Mouse (Mus musculus) hindbrain, embryonic 15.5 days (tissue): ENCODE measurements around the gene Hsd17b7. TPM values are rescaled to one million over a fixed set of nuclear protein-coding genes. Genes with fewer than 3 reads are reported as not detected.
A peak's percentile ranks its signal among the peaks of the same experiment; 100 is the strongest.
"Not testable (repeated sequence)": the region's sequence is repeated elsewhere in the genome, so short reads cannot be mapped to it uniquely, and the experiment has no call there.

Source experiments
- ATAC-seq: fragments of 200-750 bp; cut with Nextera tagmentation; 2 replicates; pipeline ENCODE4 v1.8.0; 2017; ENCODE audit warnings: low read depth, moderate number of reproducible peaks, moderate TSS enrichment; ENCODE audit not compliant: low FRiP score
- H3K27ac ChIP-seq: fragments of 300-500 bp; sonication (generic); replicated peaks from 2 replicates; pipeline ENCODE4 v1.5.1; 2015; ENCODE audit warnings: mild to moderate bottlenecking, inconsistent platforms
- H3K27me3 ChIP-seq: fragments of 300-500 bp; sonication (generic); 2 replicates; pipeline ENCODE4 v1.6.1; 2015; ENCODE audit warnings: control low read depth, inconsistent platforms
- H3K36me3 ChIP-seq: fragments of 300-500 bp; sonication (generic); 2 replicates; pipeline ENCODE4 v1.6.1; 2015; ENCODE audit warnings: control low read depth, inconsistent platforms
- H3K4me1 ChIP-seq: fragments of 300-500 bp; sonication (generic); replicated peaks from 2 replicates; pipeline ENCODE4 v1.6.1; 2015; ENCODE audit warnings: control low read depth, inconsistent platforms
- H3K4me2 ChIP-seq: fragments of 300-500 bp; sonication (generic); 2 replicates; pipeline ENCODE4 v1.6.1; 2015; ENCODE audit warnings: moderate library complexity, mild to moderate bottlenecking, inconsistent platforms
- H3K4me3 ChIP-seq: fragments of 300-500 bp; sonication (generic); 2 replicates; pipeline ENCODE4 v1.5.1; 2015; ENCODE audit warnings: mild to moderate bottlenecking, inconsistent platforms
- H3K9ac ChIP-seq: fragments of 300-500 bp; sonication (generic); 2 replicates; pipeline ENCODE4 v1.6.1; 2015; ENCODE audit warnings: inconsistent platforms
- H3K9me3 ChIP-seq: fragments of 300-500 bp; sonication (generic); 2 replicates; pipeline ENCODE4 v1.6.1; 2016; ENCODE audit warnings: control low read depth, inconsistent platforms
- WGBS: fragments of 180-500 bp; shearing (Covaris S2); methylation state at CpG from one replicate; pipeline ENCODE4 v1.1.7; 2015; 5-methylcytosine and 5-hydroxymethylcytosine counted together
- polyA plus RNA-seq: library from polyadenylated mRNA; unstranded; fragments of >200 nt; fragmentation: Nextera tagmentation; extraction: Ambion mirVana; gene quantifications from 2 replicates; pipeline ENCODE4 v1.2.1, GENCODE M21; 2015

Gene Hsd17b7
- 21.3 and 24.3 TPM in 2 replicates for polyA plus RNA-seq

DNA sequence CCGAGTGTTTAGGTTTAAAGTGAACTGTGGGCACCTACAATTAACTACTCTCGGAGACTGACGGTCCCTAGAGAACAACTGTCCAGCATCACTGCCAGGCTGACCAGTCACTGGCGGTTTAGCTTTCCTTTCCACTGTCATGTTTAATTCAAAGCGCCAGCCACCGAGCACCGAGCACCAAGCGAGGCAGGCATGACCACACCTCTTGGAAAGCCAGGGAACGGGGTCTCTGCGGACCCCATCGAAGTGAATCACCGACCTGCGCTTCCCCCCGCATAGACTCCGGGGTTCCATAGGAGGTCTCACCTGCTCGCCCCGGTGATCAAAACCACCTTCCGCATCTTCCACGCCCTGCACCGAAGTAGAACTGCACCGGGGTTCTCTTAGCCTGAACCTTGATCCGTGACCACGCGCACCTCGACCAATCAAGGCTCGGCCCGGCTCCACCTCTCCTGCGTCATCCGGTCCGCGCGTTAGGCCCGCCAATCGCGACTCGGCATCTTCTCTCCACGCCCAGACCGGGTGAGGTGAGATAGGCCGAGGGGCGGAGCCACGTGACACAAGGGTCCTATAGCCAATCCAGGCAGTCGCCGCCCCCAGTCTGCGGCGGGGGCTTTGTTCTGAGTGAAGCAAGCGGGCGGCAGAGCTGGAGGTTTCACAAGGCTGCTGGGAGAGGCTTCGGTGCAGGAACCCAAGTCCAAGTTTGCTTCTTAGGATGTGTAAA is at the start of gene Hsd17b7:
Gene Hsd17b7, minus strand, starts transcription at position 450 of the 724 bp plus-strand sequence.
- H3K9ac ChIP-seq, result peak within 1 kb of the TSS; percentile 58
- H3K36me3 ChIP-seq, result peaks cover 21% of the 10 kb centered on the region
- H3K4me1 ChIP-seq, result peaks cover 24% of the 10 kb centered on the region
- H3K4me2 ChIP-seq, result peak within 1 kb of the TSS; percentile 80
- peak within 1 kb of the TSS; percentile 82 for H3K27ac ChIP-seq
- no peaks in the 10 kb centered on the region for H3K9me3 ChIP-seq
- peak within 1 kb of the TSS; percentile 83 for H3K4me3 ChIP-seq
- no peaks in the 10 kb centered on the region for H3K27me3 ChIP-seq
- ATAC-seq, result peak; percentile 100
- WGBS, result under 1% methylated on average over 48 of the region's 48 CpGs

GRCm38 (mm10) chr1:170014784-170015183 is 45.7 kb upstream of the Hsd17b7 start:
- 95% methylated on average over 3 of the region's 3 CpGs for WGBS
- Histone ChIP-seq H3K4me3 (no peak overlapping the region), H3K4me2 (no peak overlapping the region), H3K9me3 (no peaks in the 10 kb centered on the region), H3K27ac (no peak overlapping the region), H3K4me1 (no peaks in the 10 kb centered on the region), H3K9ac (no peak overlapping the region), H3K27me3 (no peaks in the 10 kb centered on the region), H3K36me3 (no peaks in the 10 kb centered on the region)
- no peak for ATAC-seq

DNA sequence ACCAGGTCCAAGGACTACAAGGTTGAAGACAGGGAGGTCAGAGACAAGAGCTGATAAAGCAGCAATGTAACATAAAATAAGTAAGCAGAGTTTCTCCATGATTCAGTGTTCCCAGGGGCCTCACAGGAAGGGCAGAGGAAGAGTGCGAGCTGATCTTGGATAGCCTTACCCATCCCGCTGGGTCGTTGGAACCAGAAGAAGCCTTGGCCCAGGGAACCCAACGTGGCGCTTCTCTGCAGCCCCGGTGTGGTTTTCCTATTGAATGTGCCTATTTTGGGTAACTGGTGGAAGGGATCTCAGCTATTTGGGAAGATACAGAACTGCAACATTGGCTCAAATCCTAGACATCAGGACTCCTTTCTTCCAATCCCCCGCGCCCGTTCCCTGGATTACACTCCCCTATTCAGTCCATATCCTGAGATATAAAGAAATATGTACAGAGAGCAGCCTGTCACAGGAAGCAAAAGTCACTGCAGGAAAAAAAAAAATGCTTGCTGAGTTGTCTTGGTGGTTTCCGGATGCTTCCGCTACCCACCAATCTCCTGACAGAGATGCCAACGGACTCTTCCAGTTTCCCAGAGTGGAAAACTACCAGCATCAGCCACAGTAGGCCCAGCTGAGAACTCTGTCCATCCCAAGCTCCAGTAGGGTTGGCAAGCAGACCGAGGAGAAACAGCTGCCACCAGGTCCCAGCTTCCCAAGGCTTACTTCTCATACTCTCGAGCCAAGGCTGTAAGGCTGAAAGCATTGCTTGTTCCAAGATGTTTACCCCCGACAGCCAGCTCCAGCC is 41.9 kb upstream of the Hsd17b7 start:
- Histone ChIP-seq H3K36me3 (no peaks in the 10 kb centered on the region), H3K4me1 (no peaks in the 10 kb centered on the region), H3K27ac (no peak overlapping the region), H3K9me3 (no peaks in the 10 kb centered on the region), H3K9ac (no peak overlapping the region), H3K4me3 (no peak overlapping the region), H3K4me2 (no peak overlapping the region), H3K27me3 (no peaks in the 10 kb centered on the region)
- 93% methylated on average over 15 of the region's 15 CpGs for WGBS
- ATAC-seq, result no peak

DNA sequence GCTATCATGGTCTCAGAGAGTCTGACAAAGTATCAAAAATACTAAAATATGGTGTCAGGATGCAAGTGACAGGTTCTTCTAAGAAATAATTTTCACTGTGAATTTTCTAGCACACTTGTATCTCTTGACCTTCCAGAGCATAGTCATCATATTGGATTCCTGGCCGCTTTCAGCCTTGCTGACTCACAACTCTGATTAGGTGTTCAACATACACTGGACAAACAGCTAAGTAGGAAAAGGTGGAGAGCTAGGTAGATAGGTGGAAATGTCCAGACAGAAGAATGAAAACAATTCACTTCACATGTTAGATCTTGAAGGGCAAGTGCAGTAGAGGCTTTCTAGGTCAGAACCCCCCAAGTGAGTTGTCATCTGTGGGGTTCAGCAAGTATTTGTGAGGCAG is 40.3 kb upstream of the Hsd17b7 start:
- WGBS, result 95% methylated on average over 1 of the region's 1 CpGs
- H3K4me3 ChIP-seq, result no peak overlapping the region
- no peak overlapping the region for H3K27ac ChIP-seq
- H3K9me3 ChIP-seq, result no peaks in the 10 kb centered on the region
- no peak overlapping the region for H3K4me2 ChIP-seq
- no peaks in the 10 kb centered on the region for H3K27me3 ChIP-seq
- no peaks in the 10 kb centered on the region for H3K36me3 ChIP-seq
- no peaks in the 10 kb centered on the region for H3K4me1 ChIP-seq
- no peak for ATAC-seq
- no peak overlapping the region for H3K9ac ChIP-seq

GRCm38 (mm10) chr1:170008432-170009220 is 39.6 kb upstream of the Hsd17b7 start:
- Histone ChIP-seq H3K4me3 (no peak overlapping the region), H3K9me3 (no peaks in the 10 kb centered on the region), H3K27ac (no peak overlapping the region), H3K27me3 (no peaks in the 10 kb centered on the region), H3K36me3 (no peaks in the 10 kb centered on the region), H3K4me1 (no peaks in the 10 kb centered on the region), H3K9ac (no peak overlapping the region), H3K4me2 (no peak overlapping the region)
- no peak for ATAC-seq
- 84% methylated on average over 13 of the region's 13 CpGs for WGBS

DNA sequence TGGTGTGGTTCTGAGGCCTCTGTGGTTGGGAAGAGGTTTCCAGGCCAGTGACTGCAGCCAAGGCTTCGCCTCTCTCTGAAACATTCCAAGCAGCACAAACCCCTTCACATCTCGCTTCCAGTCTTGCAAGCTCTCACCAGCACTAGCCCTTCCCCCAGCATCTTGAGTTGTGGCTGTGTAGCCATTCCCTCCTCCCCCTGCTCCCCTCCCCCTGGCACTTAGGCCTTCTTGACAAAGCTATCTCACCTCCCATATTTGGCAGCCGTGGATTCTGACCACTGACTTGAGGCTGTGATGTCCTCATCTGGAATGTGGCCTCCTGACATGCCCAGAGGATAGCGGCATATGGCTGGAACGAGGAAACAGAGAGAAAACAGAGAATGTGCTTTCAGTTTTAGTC is 37.5 kb upstream of the Hsd17b7 start:
- 74% methylated on average over 5 of the region's 5 CpGs for WGBS
- no peak overlapping the region for H3K4me3 ChIP-seq
- H3K4me1 ChIP-seq, result no peaks in the 10 kb centered on the region
- no peak overlapping the region for H3K9ac ChIP-seq
- no peak overlapping the region for H3K4me2 ChIP-seq
- no peaks in the 10 kb centered on the region for H3K9me3 ChIP-seq
- H3K27ac ChIP-seq, result no peak overlapping the region
- no peaks in the 10 kb centered on the region for H3K27me3 ChIP-seq
- no peak for ATAC-seq
- H3K36me3 ChIP-seq, result no peaks in the 10 kb centered on the region

DNA sequence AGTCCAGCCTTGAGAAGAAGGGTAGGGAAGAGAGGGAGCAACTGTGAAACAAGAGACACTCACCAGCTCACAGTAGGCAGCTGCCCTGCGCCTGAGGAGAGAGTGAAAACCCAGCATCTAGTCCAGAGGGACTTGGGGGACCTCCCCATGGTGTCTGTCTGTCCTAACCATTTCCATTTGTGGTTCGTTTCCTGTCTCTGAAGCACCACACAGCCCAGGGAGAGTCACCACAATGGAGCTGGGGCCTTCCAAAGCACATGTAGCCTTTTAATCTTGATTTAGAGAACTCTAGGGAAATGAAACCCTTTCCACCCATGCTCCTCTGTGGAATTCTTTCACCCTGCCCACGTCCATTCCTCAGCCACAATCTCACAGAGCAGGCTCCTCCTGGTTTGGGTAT is 36.3 kb upstream of the Hsd17b7 start:
- Histone ChIP-seq H3K4me3 (no peak overlapping the region), H3K27ac (no peak overlapping the region), H3K9ac (no peak overlapping the region), H3K4me1 (no peaks in the 10 kb centered on the region), H3K4me2 (no peak overlapping the region), H3K9me3 (no peaks in the 10 kb centered on the region), H3K36me3 (no peaks in the 10 kb centered on the region), H3K27me3 (no peaks in the 10 kb centered on the region)
- ATAC-seq, result no peak
- WGBS, result 79% methylated on average over 3 of the region's 3 CpGs

GRCm38 (mm10) chr1:169993901-169994300 is 24.9 kb upstream of the Hsd17b7 start:
- not testable (repeated sequence) for H3K4me1 ChIP-seq, H3K36me3 ChIP-seq, H3K4me3 ChIP-seq, H3K9ac ChIP-seq, H3K27ac ChIP-seq, H3K4me2 ChIP-seq, H3K27me3 ChIP-seq, ATAC-seq, H3K9me3 ChIP-seq
- WGBS, result 92% methylated on average over 6 of the region's 6 CpGs

DNA sequence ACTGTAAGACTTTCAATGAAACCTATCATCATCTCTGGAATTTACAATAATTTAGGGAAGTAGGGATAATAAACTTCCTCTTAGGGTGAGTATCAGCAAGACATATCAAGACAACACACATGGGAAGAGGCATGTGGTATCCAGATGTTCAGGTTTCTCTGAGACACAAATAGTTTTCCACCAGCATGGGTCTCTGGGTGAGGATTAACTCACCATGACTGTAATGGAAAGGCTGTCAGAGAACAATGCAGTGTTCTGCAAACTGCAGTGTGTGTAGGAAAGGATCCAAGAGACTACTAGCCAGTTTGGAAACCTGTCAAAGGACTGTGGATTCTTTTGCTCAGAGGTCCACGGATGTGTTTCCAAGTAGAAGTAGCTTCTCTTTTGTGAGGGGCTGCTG is 17.1 kb upstream of the Hsd17b7 start:
- WGBS, result 47% methylated on average over 1 of the region's 1 CpGs
- Histone ChIP-seq H3K27ac (no peak overlapping the region), H3K36me3 (no peaks in the 10 kb centered on the region), H3K9me3 (no peaks in the 10 kb centered on the region), H3K4me3 (no peak overlapping the region), H3K27me3 (no peaks in the 10 kb centered on the region), H3K4me2 (no peak overlapping the region), H3K4me1 (no peaks in the 10 kb centered on the region), H3K9ac (no peak overlapping the region)
- ATAC-seq, result no peak

DNA sequence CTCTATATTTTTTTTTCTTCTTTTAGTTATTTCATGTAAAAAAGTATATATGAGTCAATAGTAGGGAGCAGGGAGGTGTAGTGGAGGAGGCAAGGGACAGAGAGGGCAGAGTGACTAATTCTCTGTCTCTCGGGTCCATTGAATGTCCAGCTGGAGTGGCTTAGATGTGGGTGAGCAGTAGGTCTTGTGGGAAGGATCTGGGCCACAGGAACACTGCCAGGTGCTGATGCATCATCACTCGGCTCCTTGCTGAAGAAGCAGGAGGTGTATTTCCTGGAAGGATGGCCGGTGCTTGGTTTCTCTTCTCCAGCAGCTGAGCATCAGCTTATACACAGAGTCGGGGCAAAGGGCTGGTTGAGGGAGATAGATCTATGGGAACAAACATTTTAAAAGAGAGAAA is 8.6 kb upstream of the Hsd17b7 start:
- Histone ChIP-seq H3K27me3 (no peaks in the 10 kb centered on the region), H3K9me3 (no peaks in the 10 kb centered on the region), H3K4me3 (no peak overlapping the region), H3K9ac (no peak overlapping the region), H3K4me1 (no peaks in the 10 kb centered on the region), H3K27ac (no peak overlapping the region), H3K4me2 (no peak overlapping the region), H3K36me3 (no peaks in the 10 kb centered on the region)
- no peak for ATAC-seq
- WGBS, result 89% methylated on average over 4 of the region's 4 CpGs

- Histone ChIP-seq H3K4me1 (peaks cover 22% of the 10 kb centered on the region), H3K27ac (no peak overlapping the region), H3K4me3 (no peak overlapping the region), H3K4me2 (no peak overlapping the region), H3K36me3 (no peaks in the 10 kb centered on the region), H3K9ac (no peak overlapping the region), H3K9me3 (no peaks in the 10 kb centered on the region), H3K27me3 (no peaks in the 10 kb centered on the region)
- 87% methylated on average over 2 of the region's 2 CpGs for WGBS
- ATAC-seq, result no peak
Observed at GRCm38 (mm10) chr1:169971998-169972397, 3.0 kb upstream of the Hsd17b7 start.

- 97% methylated on average over 4 of the region's 4 CpGs for WGBS
- Histone ChIP-seq H3K4me3 (no peak overlapping the region), H3K27ac (no peak overlapping the region), H3K36me3 (peaks cover 4% of the 10 kb centered on the region; the same call in 1 of the 2 replicates), H3K9me3 (no peaks in the 10 kb centered on the region), H3K4me2 (no peak overlapping the region), H3K4me1 (peaks cover 24% of the 10 kb centered on the region), H3K27me3 (no peaks in the 10 kb centered on the region), H3K9ac (no peak overlapping the region)
- no peak for ATAC-seq
Observed at GRCm38 (mm10) chr1:169970936-169971335, 1.9 kb upstream of the Hsd17b7 start.
